Mouse (Mus musculus): ENCODE data around the gene Rab22a. TPM values are rescaled to one million over a fixed set of nuclear protein-coding genes. Genes with fewer than 3 reads are reported as not detected.
"Not testable (repeated sequence)": the region's sequence is repeated elsewhere in the genome, so short reads cannot be mapped to it uniquely, and the experiment has no call there.

The Rab22a gene
- polyA plus RNA-seq, 2 experiments, result 23.9 to 49.4 TPM

DNA sequence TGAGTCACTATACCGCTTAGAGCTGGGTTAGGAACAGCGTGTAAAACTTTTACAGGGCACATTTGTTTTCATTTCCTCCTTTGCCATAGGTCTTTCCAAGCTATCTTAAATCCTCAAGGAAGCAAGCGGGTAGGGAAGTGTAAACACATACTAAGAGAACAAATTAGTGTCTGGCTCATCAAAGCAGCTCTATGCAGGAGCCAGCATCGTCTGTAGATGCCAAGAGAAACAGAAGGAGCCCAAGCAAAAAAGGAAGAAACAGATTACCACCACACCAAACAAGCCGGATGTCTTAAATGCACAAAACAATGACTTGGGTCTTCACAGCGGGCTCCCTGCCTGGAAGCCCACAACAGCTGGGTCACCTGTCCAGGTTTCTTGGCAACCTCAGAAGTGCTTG, 50.6 kb downstream of the Rab22a start:
- H3K27ac ChIP-seq (replicated peaks; ENCODE audit: low read depth, low read length), result no peak overlapping the region
- H3K4me3 ChIP-seq (replicated peaks; ENCODE audit: low read length), result no peak overlapping the region
- no peak overlapping the region for H3K9ac ChIP-seq (ENCODE audit: low read depth, low read length, severe bottlenecking)
- ATAC-seq (ENCODE audit: low FRiP score, low read depth), result no peak
- no peak for DNase-seq (ENCODE audit: low spot score)
- peaks cover 17% of the 10 kb centered on the region for H3K4me1 ChIP-seq (ENCODE audit: control insufficient read depth, insufficient read depth, low read length)
- H3K9me3 ChIP-seq (ENCODE audit: control insufficient read depth, low read length), result no peaks in the 10 kb centered on the region
- no peak for TF ChIP-seq POLR2A (IDR thresholded peaks at IDR 0.05; ENCODE audit: borderline replicate concordance, extremely low read depth, insufficient read depth, insufficient read length)
- peaks cover 11% of the 10 kb centered on the region for H3K36me3 ChIP-seq (ENCODE audit: control insufficient read depth, insufficient read depth, low read length)
- no peak overlapping the region for H3K4me2 ChIP-seq (replicated peaks; ENCODE audit: low read depth, low read length, severe bottlenecking)
- 35% methylated on average over 6 of the region's 6 CpGs for WGBS
- H3K27me3 ChIP-seq (ENCODE audit: control insufficient read depth, insufficient read depth, low read length), result no peaks in the 10 kb centered on the region

GRCm38 (mm10) chr2:173712656-173713055, 53.1 kb downstream of the Rab22a start:
- Histone ChIP-seq H3K9me3 (ENCODE audit: control insufficient read depth, low read length) (no peaks in the 10 kb centered on the region; the same call in 1 of the 2 replicates), H3K27ac (replicated peaks; ENCODE audit: low read depth, low read length) (no peak overlapping the region), H3K4me2 (replicated peaks; ENCODE audit: low read depth, low read length, severe bottlenecking) (no peak overlapping the region), H3K4me1 (ENCODE audit: control insufficient read depth, insufficient read depth, low read length) (peaks cover 17% of the 10 kb centered on the region), H3K27me3 (ENCODE audit: control insufficient read depth, insufficient read depth, low read length) (no peaks in the 10 kb centered on the region), H3K4me3 (replicated peaks; ENCODE audit: low read length) (no peak overlapping the region), H3K9ac (ENCODE audit: low read depth, low read length, severe bottlenecking) (no peak overlapping the region), H3K36me3 (ENCODE audit: control insufficient read depth, insufficient read depth, low read length) (peaks cover 5% of the 10 kb centered on the region; the same call in 1 of the 2 replicates)
- ATAC-seq (ENCODE audit: low FRiP score, low read depth), result no peak
- TF ChIP-seq POLR2A (IDR thresholded peaks at IDR 0.05; ENCODE audit: borderline replicate concordance, extremely low read depth, insufficient read depth, insufficient read length), result no peak
- no peak for DNase-seq (ENCODE audit: low spot score)
- 37% methylated on average over 10 of the region's 10 CpGs for WGBS

DNA sequence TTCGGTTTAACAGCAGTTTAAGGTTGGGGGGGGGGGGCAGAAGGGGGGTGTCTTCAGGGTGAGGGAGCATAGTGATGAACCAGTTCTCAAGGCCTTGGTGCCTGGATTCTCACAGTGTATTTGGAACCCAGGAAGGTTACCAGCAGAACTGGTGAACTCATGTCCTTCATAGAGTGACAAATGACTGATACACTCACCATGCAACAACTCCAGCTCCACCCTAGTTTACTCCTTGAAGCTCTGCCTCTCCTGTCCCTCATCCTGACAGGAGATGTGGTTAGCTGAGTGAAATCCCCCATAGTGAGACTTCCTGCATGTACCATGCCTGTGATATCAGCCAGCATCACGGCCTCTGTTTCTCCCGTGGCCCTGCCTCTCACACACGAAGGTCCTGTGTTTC, 53.7 kb downstream of the Rab22a start:
- DNase-seq (ENCODE audit: low spot score) (no peak), ATAC-seq (ENCODE audit: low FRiP score, low read depth) (no peak)
- WGBS, result 72% methylated on average over 4 of the region's 4 CpGs
- Histone ChIP-seq H3K27ac (replicated peaks; ENCODE audit: low read depth, low read length) (no peak overlapping the region), H3K4me1 (ENCODE audit: control insufficient read depth, insufficient read depth, low read length) (peaks cover 17% of the 10 kb centered on the region), H3K9ac (ENCODE audit: low read depth, low read length, severe bottlenecking) (no peak overlapping the region), H3K4me2 (replicated peaks; ENCODE audit: low read depth, low read length, severe bottlenecking) (no peak overlapping the region), H3K4me3 (replicated peaks; ENCODE audit: low read length) (no peak overlapping the region), H3K27me3 (ENCODE audit: control insufficient read depth, insufficient read depth, low read length) (no peaks in the 10 kb centered on the region), H3K9me3 (ENCODE audit: control insufficient read depth, low read length) (no peaks in the 10 kb centered on the region; the same call in 1 of the 2 replicates), H3K36me3 (ENCODE audit: control insufficient read depth, insufficient read depth, low read length) (peaks cover 1% of the 10 kb centered on the region; the same call in 1 of the 2 replicates)
- no peak for TF ChIP-seq POLR2A (IDR thresholded peaks at IDR 0.05; ENCODE audit: borderline replicate concordance, extremely low read depth, insufficient read depth, insufficient read length)

DNA sequence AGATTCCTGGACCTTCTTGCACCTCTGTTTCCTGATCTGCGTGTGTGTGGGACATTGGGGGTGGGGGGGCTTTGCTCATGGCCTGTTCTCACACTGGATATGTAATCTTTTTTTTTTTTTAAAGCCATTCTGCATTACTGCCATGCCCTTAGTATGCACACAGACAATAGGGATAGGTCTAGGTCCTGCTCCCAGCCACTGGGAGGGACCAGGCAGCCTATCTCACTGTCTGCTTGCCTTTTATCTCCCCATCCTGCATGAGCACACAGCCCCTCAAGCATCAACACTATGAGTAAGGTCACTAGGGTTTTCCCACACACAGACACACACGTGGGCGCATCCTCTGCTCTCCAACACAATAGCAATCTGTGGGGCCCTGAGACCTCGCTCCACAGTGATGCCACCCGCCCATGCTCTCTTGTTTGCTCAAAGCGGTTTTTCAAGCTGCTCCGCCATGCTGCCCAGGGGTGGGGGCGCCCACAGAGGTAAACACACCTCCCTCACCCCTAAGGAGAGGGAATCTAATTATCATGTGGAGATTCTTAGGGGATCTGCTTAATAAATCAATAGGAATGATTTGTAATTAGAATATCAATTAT, 55.2 kb downstream of the Rab22a start:
- Histone ChIP-seq H3K4me3 (replicated peaks; ENCODE audit: low read length) (no peak overlapping the region), H3K9me3 (ENCODE audit: control insufficient read depth, low read length) (no peaks in the 10 kb centered on the region; the same call in 1 of the 2 replicates), H3K27ac (replicated peaks; ENCODE audit: low read depth, low read length) (no peak overlapping the region), H3K36me3 (ENCODE audit: control insufficient read depth, insufficient read depth, low read length) (no peaks in the 10 kb centered on the region), H3K27me3 (ENCODE audit: control insufficient read depth, insufficient read depth, low read length) (no peaks in the 10 kb centered on the region), H3K4me1 (ENCODE audit: control insufficient read depth, insufficient read depth, low read length) (peaks cover 10% of the 10 kb centered on the region), H3K4me2 (replicated peaks; ENCODE audit: low read depth, low read length, severe bottlenecking) (no peak overlapping the region), H3K9ac (ENCODE audit: low read depth, low read length, severe bottlenecking) (no peak overlapping the region)
- DNase-seq (ENCODE audit: low spot score), result no peak
- 71% methylated on average over 8 of the region's 8 CpGs for WGBS
- no peak for TF ChIP-seq POLR2A (IDR thresholded peaks at IDR 0.05; ENCODE audit: borderline replicate concordance, extremely low read depth, insufficient read depth, insufficient read length)
- no peak for ATAC-seq (ENCODE audit: low FRiP score, low read depth)

DNA sequence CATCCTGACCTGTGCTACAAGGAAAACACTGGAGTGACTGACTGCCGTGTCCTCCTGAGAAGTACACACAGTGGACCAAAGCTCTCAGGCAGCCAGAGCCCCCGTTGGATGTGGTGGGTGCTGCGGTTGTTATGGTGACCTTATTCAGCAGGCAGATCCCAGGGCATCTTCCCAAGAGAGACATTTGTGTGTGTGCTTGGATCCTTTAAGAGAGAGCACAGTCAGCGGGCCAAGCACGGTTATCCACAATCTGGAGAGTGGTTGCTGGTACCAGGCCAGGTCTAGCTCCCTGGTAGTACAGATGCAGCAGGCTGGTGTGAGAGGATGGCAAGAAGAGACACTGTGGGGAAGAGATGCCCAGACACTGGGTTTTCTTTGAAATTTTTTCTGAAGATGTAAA, 57.4 kb downstream of the Rab22a start:
- no peak for ATAC-seq (ENCODE audit: low FRiP score, low read depth)
- Histone ChIP-seq H3K4me3 (replicated peaks; ENCODE audit: low read length) (no peak overlapping the region), H3K27ac (replicated peaks; ENCODE audit: low read depth, low read length) (no peak overlapping the region), H3K4me1 (ENCODE audit: control insufficient read depth, insufficient read depth, low read length) (peaks cover 3% of the 10 kb centered on the region; the same call in 1 of the 2 replicates), H3K9ac (ENCODE audit: low read depth, low read length, severe bottlenecking) (no peak overlapping the region), H3K4me2 (replicated peaks; ENCODE audit: low read depth, low read length, severe bottlenecking) (no peak overlapping the region), H3K36me3 (ENCODE audit: control insufficient read depth, insufficient read depth, low read length) (no peaks in the 10 kb centered on the region), H3K9me3 (ENCODE audit: control insufficient read depth, low read length) (no peaks in the 10 kb centered on the region; the same call in 1 of the 2 replicates), H3K27me3 (ENCODE audit: control insufficient read depth, insufficient read depth, low read length) (no peaks in the 10 kb centered on the region)
- DNase-seq (ENCODE audit: low spot score), result no peak
- 89% methylated on average over 5 of the region's 5 CpGs for WGBS
- TF ChIP-seq POLR2A (IDR thresholded peaks at IDR 0.05; ENCODE audit: borderline replicate concordance, extremely low read depth, insufficient read depth, insufficient read length), result no peak

GRCm38 (mm10) chr2:173719115-173719514, 59.6 kb downstream of the Rab22a start, which contains the start of gene 1700010B08Rik:
TSS of gene 1700010B08Rik (plus strand) at chr2:173719415.
- not testable (repeated sequence) for H3K36me3 ChIP-seq (ENCODE audit: control insufficient read depth, insufficient read depth, low read length); H3K4me1 ChIP-seq (ENCODE audit: control insufficient read depth, insufficient read depth, low read length); H3K9me3 ChIP-seq (ENCODE audit: control insufficient read depth, low read length); DNase-seq (ENCODE audit: low spot score); H3K4me2 ChIP-seq (replicated peaks; ENCODE audit: low read depth, low read length, severe bottlenecking); H3K27ac ChIP-seq (replicated peaks; ENCODE audit: low read depth, low read length); H3K4me3 ChIP-seq (replicated peaks; ENCODE audit: low read length); H3K9ac ChIP-seq (ENCODE audit: low read depth, low read length, severe bottlenecking); H3K27me3 ChIP-seq (ENCODE audit: control insufficient read depth, insufficient read depth, low read length); ATAC-seq (ENCODE audit: low FRiP score, low read depth)
- 92% methylated on average over 6 of the region's 7 CpGs for WGBS

All from limb, embryonic 14.5 days (tissue).